Mouse (Mus musculus) cerebellum, postnatal 10 days (tissue): ENCODE data around the gene Polr2m.

ENCODE experiments used
- DNase-seq, 2 experiments: peaks; one replicate each; pipeline ENCODE4 v3.0.0; 2021; ENCODE audit warnings: mixed read lengths in 2 of 2

Gene Polr2m

DNA sequence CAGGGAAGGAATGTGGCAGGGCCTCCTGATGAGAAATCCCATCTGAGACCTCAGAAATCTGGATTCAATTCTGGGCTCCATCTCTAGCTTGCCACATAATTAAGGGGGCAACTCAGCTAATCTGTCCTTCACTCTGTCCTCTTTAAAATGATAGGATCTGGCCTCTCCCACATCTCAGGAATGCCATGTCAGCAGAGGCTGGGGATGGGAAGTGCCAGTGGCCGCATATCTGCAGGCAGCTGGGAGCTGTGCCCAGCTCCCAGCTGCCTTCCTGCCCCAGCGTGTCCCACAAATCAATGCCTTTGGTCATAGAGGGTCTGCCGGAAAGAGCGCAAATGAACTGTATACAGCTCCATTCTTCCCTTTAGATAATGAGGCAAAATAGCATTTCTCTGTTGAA is 18.3 kb downstream of the Polr2m start:
- no peak for DNase-seq

GRCm38 (mm10) chr9:71466111-71466510 is 19.6 kb downstream of the Polr2m start:
- peak; percentile 39 to 52 for DNase-seq

DNA sequence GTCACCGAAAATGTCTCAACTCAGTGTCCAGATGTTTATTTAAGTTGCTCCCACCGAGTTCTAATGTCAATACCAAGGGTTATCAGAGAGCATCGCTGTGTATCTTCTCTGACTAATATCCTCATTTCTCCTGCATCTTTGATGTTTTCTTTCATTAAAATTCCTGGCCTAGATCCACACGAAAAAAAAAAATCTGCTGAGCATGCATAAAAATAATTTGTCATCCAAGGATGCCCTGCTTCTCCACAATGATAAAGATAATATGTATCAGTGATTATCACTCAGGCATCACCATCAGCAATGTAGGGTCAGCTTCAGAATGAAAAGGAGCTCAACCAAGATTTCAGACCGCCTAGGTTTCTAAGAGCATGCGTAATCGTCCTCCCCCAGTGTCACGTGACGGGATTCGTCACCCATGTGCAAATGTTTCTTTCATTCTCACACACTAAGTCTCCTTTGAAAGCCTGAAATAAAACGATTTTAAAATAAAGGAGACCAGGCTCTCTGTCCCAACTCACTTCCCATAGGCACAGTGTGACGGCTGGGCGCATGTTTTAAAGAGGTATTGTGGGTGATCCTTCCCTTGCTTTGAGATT is 22.6 kb downstream of the Polr2m start:
- DNase-seq, result no peak

- no peak for DNase-seq
Observed at GRCm38 (mm10) chr9:71456738-71457137, 29.0 kb downstream of the Polr2m start.

GRCm38 (mm10) chr9:71453917-71454316 is 31.8 kb downstream of the Polr2m start:
- DNase-seq, result no peak

DNA sequence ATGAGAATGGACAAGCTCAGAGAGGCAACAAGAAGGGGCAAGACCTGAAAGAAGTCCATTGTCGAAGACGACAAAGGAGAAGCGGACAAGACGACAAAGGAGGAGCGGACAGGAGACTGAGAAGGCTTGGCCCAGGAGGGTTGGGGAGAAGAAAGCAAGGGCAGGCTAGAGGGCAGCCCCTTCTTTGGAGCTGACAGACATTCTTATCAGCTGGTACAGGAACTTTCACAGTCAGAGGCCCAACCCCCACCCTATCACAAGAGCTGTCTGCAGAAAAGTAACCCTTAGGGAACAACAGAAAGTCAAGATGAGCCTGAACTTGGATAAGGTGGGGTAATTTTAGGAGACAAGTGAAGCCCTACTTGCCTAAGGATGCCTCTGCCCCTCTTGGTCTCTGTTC is 32.4 kb downstream of the Polr2m start:
- no peak for DNase-seq

DNA sequence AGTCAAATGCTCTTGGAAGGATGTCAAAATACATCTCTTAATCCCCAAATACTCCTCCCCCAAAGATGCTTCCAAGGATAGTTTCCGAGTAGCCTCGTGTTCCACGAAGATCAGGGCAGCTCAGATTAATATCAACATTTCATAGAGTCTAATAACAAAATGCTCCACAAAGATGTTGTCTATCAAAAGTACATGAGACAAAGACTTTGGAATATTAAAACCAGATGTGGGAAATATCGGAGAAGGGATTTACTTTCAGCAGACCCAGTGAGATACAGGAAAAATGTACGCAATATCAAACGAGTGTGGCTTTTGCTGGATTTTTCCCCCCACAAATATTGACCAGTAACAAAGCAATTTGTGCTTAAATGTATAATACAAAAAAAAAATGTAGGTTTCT is 35.1 kb downstream of the Polr2m start:
- no peak for DNase-seq

GRCm38 (mm10) chr9:71447573-71447972 is 38.2 kb downstream of the Polr2m start:
- peak; percentile 69 to 73 for DNase-seq

DNA sequence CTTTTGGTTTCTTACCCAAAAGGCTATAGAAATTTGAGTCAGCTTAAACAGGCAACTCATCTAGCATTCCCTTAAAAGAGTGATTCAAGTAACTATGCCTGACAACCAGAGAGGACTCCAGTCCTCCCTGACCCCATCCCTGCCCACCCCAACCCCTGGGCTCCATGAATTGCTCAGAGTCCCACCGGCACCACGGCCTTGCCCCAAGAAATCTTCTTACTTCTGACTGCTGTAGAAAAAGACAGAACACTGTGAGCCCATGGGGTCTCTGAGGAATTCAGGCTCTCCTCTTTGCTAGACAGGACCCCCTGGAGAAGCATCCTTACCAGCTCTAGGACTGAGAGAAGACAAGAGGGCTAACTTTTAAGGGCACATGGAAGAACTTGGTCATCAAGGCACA is 40.4 kb downstream of the Polr2m start:
- DNase-seq, result no peak

DNA sequence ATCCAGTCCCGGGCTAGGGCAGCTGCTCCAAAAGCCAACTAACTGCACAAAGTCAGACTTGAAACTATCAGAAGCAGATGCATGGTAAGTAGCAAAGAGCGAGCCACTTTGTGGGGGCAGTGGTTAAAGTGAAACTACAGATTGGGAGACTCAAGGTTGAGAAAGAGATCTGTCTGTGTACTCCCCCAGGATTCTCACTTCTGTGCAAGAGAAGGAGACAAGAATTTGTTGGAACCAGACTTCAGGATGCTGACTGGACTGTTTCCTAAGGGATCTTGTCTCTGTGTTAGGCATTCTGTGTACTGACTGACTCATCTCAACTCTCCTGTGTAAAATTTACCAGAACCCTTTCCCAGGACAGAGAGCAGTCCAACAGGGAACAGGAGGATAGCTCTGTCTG is 47.6 kb downstream of the Polr2m start:
- no peak for DNase-seq
